Mouse (Mus musculus) liver, postnatal 0 days (tissue): Measurements from ENCODE around the gene Dnaja3.

ENCODE experiments used
- CTCF ChIP-seq: sonication (generic); IDR thresholded peaks from 2 replicates; pipeline ENCODE4 v1.5.1; 2016; ENCODE audit warnings: antibody characterized with exemption, low read depth
- EP300 ChIP-seq: IDR thresholded peaks from 2 replicates; pipeline ENCODE4 v1.6.1; 2016; ENCODE audit warnings: antibody characterized with exemption, low read depth, mild to moderate bottlenecking

DNA sequence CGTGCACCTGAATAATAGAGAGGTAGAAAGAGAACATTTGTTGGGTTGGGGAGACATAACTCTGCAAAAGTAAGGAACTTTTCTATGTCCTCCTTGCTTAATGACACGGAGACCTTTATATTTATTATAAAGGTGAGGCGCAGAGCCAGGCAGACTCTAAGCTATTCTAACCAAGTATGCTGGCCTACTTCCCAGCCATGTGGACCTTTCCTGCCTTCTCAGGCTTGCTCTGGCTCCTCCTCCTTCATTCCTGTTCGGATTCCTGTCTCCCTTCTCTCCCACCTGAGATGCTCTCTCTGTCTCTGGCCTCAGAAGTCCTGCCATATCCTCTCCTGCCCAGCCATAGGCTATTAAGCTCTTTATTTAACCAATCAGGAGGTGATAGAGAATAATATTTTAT is 85.5 kb downstream of the Dnaja3 start:
- TF ChIP-seq CTCF (no peak), EP300 (no peak)
